Mouse (Mus musculus): ENCODE results near the gene Ptpdc1. TPM values are rescaled to one million over a fixed set of nuclear protein-coding genes. Genes with fewer than 3 reads are reported as not detected.

Ptpdc1 gene
- polyA plus RNA-seq, 1 experiment from 2014 or later: 0.64 TPM

DNA sequence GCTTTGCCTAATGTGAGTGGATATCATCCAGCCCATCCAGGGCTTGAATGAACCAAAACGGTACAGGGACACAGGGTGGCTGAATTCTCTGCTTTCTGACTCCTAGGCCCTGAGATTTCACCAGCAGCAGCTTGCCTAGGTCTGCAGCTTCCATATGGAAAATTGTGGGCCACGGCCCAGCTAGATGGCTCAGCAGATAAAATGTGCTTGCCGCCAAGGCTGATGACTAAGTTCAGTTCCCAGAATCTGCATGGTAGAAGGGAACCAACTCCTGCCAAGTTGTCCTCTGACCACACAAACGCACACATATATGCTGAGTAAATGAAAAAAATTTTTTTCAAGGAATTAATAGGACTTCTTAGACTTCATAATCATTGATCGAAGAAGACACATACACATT, 77.2 kb downstream of the Ptpdc1 start:
- Histone ChIP-seq H3K9me3 (replicated peaks; ENCODE audit: control insufficient read depth, low read length) (no peaks in the 10 kb centered on the region), H3K27me3 (ENCODE audit: control insufficient read depth, insufficient read depth, low read depth, low read length) (no peaks in the 10 kb centered on the region), H3K9ac (ENCODE audit: low read depth, low read length) (no peak overlapping the region), H3K36me3 (ENCODE audit: control insufficient read depth, insufficient read depth) (no peaks in the 10 kb centered on the region), H3K4me3 (ENCODE audit: low read depth, low read length) (no peak overlapping the region), H3K4me1 (ENCODE audit: control insufficient read depth, low read depth, low read length) (peaks cover 13% of the 10 kb centered on the region), H3K4me2 (ENCODE audit: low read depth, low read length) (no peak overlapping the region), H3K27ac (ENCODE audit: low read length) (no peak overlapping the region)
- WGBS (ENCODE audit: insufficient replicate concordance): 75% methylated on average over 5 of the region's 5 CpGs
- ATAC-seq (ENCODE audit: low read depth): no peak

- no peak overlapping the region for H3K4me3 ChIP-seq (ENCODE audit: low read depth, low read length)
- ATAC-seq (ENCODE audit: low read depth): no peak
- 83% methylated on average over 6 of the region's 6 CpGs for WGBS (ENCODE audit: insufficient replicate concordance)
- no peaks in the 10 kb centered on the region for H3K9me3 ChIP-seq (replicated peaks; ENCODE audit: control insufficient read depth, low read length)
- no peaks in the 10 kb centered on the region for H3K27me3 ChIP-seq (ENCODE audit: control insufficient read depth, insufficient read depth, low read depth, low read length)
- H3K27ac ChIP-seq (ENCODE audit: low read length): no peak overlapping the region
- H3K4me1 ChIP-seq (ENCODE audit: control insufficient read depth, low read depth, low read length): peaks cover 13% of the 10 kb centered on the region
- no peaks in the 10 kb centered on the region for H3K36me3 ChIP-seq (ENCODE audit: control insufficient read depth, insufficient read depth)
- no peak overlapping the region for H3K9ac ChIP-seq (ENCODE audit: low read depth, low read length)
- H3K4me2 ChIP-seq (ENCODE audit: low read depth, low read length): no peak overlapping the region
Observed at GRCm38 (mm10) chr13:48547623-48548022, 77.8 kb downstream of the Ptpdc1 start.

GRCm38 (mm10) chr13:48546330-48546917, 79.0 kb downstream of the Ptpdc1 start:
- H3K4me1 ChIP-seq (ENCODE audit: control insufficient read depth, low read depth, low read length): peaks cover 13% of the 10 kb centered on the region
- H3K9me3 ChIP-seq (replicated peaks; ENCODE audit: control insufficient read depth, low read length): no peaks in the 10 kb centered on the region
- H3K4me3 ChIP-seq (ENCODE audit: low read depth, low read length): peak overlapping the region; percentile 77
- H3K27me3 ChIP-seq (ENCODE audit: control insufficient read depth, insufficient read depth, low read depth, low read length): no peaks in the 10 kb centered on the region
- H3K27ac ChIP-seq (ENCODE audit: low read length): peak overlapping the region; percentile 99
- H3K4me2 ChIP-seq (ENCODE audit: low read depth, low read length): peak overlapping the region; percentile 76
- ATAC-seq (ENCODE audit: low read depth): peak; percentile 94
- peak overlapping the region; percentile 98 for H3K9ac ChIP-seq (ENCODE audit: low read depth, low read length)
- no peaks in the 10 kb centered on the region for H3K36me3 ChIP-seq (ENCODE audit: control insufficient read depth, insufficient read depth)
- WGBS (ENCODE audit: insufficient replicate concordance): under 1% methylated on average over 67 of the region's 72 CpGs

DNA sequence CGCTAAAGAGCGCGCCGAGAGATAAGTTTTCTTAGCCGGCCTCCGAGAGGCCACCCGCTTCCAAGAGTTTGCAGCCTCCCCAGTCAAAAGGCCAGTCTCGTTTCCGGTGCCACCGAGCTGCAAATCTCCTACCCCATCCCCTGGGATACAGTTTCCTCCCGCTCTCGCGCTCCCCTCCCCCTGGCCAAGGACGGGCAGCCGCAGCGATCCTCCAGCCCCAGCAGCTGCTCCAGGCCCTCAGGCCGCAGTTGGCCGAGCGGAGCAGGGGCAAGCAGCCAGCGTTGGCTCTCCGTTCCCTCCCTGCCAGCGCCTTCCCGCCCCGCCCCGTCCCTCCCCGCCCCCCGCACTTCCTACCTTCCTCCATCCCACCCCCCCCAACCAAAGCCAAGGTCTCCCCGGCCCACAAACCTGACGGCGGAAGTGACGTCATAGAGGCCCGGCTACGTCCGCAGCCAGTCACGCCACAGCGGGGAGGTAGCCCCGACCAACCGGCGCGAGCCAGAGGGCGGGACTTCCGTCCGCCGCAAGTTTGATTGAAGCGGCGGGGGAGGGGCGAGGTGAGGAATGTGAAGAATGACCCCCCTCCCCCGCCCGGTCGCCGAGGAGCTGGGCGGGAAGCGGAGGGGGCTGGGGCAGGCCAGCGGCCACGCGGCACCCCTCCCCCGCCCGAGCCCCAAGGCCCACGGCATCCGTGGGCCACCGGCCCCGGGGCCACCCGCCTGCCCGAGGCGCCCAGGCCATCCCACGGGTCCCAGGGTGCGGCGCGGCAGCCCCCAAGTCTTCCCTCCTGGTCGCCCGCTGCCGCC, 79.8 kb downstream of the Ptpdc1 start:
- H3K4me3 ChIP-seq (ENCODE audit: low read depth, low read length): peak overlapping the region; percentile 77
- peak overlapping the region; percentile 71 for H3K4me2 ChIP-seq (ENCODE audit: low read depth, low read length)
- H3K36me3 ChIP-seq (ENCODE audit: control insufficient read depth, insufficient read depth): no peaks in the 10 kb centered on the region
- under 1% methylated on average over 47 of the region's 72 CpGs for WGBS (ENCODE audit: insufficient replicate concordance)
- peak; percentile 77 for ATAC-seq (ENCODE audit: low read depth)
- H3K27ac ChIP-seq (ENCODE audit: low read length): peak overlapping the region; percentile 99
- H3K27me3 ChIP-seq (ENCODE audit: control insufficient read depth, insufficient read depth, low read depth, low read length): no peaks in the 10 kb centered on the region
- H3K9me3 ChIP-seq (replicated peaks; ENCODE audit: control insufficient read depth, low read length): no peaks in the 10 kb centered on the region
- H3K9ac ChIP-seq (ENCODE audit: low read depth, low read length): peak overlapping the region; percentile 98
- peaks cover 18% of the 10 kb centered on the region for H3K4me1 ChIP-seq (ENCODE audit: control insufficient read depth, low read depth, low read length)

DNA sequence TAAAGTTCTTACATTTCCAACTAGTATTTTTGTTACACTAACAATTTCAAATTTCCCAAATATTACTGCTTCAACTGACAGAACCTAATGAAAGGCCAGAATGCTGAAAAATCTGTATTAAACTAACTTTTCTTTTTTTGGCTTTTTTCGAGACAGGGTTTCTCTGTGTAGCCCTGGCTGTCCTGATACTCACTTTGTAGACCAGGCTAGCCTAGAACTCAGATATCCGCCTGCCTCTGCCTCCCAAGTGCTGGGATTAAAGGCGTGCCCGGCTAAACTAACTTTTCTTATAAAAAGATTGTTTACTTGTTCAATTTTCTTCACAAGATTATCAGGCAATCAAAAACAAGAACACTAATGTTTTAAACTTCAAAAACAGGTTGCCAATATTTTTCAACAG, 80.6 kb downstream of the Ptpdc1 start:
- Histone ChIP-seq H3K27me3 (ENCODE audit: control insufficient read depth, insufficient read depth, low read depth, low read length) (no peaks in the 10 kb centered on the region), H3K27ac (ENCODE audit: low read length) (peak overlapping the region; percentile 97), H3K4me3 (ENCODE audit: low read depth, low read length) (peak overlapping the region; percentile 77), H3K4me2 (ENCODE audit: low read depth, low read length) (peak overlapping the region; percentile 71), H3K4me1 (ENCODE audit: control insufficient read depth, low read depth, low read length) (peaks cover 21% of the 10 kb centered on the region), H3K36me3 (ENCODE audit: control insufficient read depth, insufficient read depth) (no peaks in the 10 kb centered on the region), H3K9me3 (replicated peaks; ENCODE audit: control insufficient read depth, low read length) (no peaks in the 10 kb centered on the region), H3K9ac (ENCODE audit: low read depth, low read length) (peak overlapping the region; percentile 92)
- ATAC-seq (ENCODE audit: low read depth): no peak
- 16% methylated on average over 4 of the region's 4 CpGs for WGBS (ENCODE audit: insufficient replicate concordance)

GRCm38 (mm10) chr13:48544391-48544790, 81.1 kb downstream of the Ptpdc1 start:
- no peak for ATAC-seq (ENCODE audit: low read depth)
- Histone ChIP-seq H3K9me3 (replicated peaks; ENCODE audit: control insufficient read depth, low read length) (no peaks in the 10 kb centered on the region), H3K9ac (ENCODE audit: low read depth, low read length) (peak overlapping the region; percentile 28; the same call in 1 of the 2 replicates), H3K4me2 (ENCODE audit: low read depth, low read length) (peak overlapping the region; percentile 71), H3K36me3 (ENCODE audit: control insufficient read depth, insufficient read depth) (no peaks in the 10 kb centered on the region), H3K27ac (ENCODE audit: low read length) (0 out of 2 replicates have a peak overlapping the region, but pooled peaks have one; percentile 14), H3K27me3 (ENCODE audit: control insufficient read depth, insufficient read depth, low read depth, low read length) (no peaks in the 10 kb centered on the region), H3K4me3 (ENCODE audit: low read depth, low read length) (peak overlapping the region; percentile 77), H3K4me1 (ENCODE audit: control insufficient read depth, low read depth, low read length) (peaks cover 21% of the 10 kb centered on the region)

DNA sequence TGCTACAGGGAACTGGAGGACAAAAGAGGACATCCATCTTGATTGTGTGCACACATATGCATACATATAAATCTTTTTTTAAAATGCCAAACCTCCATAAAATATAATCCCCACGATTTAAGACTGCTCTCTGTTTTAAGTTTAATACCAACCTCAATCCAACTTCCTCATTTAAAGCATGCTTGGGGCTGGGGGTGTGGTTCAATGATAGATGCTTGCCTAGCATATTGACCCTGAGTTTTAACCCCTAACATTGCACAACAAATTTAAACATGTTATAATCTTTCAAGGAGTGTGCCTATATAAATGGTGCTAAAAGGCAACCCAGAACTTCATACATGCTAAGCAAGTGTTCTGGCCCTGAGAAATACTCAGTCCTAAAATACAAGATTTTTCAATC, 85.0 kb downstream of the Ptpdc1 start:
- H3K27ac ChIP-seq (ENCODE audit: low read length): no peak overlapping the region
- H3K9ac ChIP-seq (ENCODE audit: low read depth, low read length): no peak overlapping the region
- ATAC-seq (ENCODE audit: low read depth): no peak
- no peak overlapping the region for H3K4me2 ChIP-seq (ENCODE audit: low read depth, low read length)
- H3K4me1 ChIP-seq (ENCODE audit: control insufficient read depth, low read depth, low read length): peaks cover 20% of the 10 kb centered on the region
- H3K36me3 ChIP-seq (ENCODE audit: control insufficient read depth, insufficient read depth): peaks cover 7% of the 10 kb centered on the region; the same call in 1 of the 2 replicates
- 7% methylated on average over 1 of the region's 1 CpGs for WGBS (ENCODE audit: insufficient replicate concordance)
- no peaks in the 10 kb centered on the region for H3K27me3 ChIP-seq (ENCODE audit: control insufficient read depth, insufficient read depth, low read depth, low read length)
- no peak overlapping the region for H3K4me3 ChIP-seq (ENCODE audit: low read depth, low read length)
- H3K9me3 ChIP-seq (replicated peaks; ENCODE audit: control insufficient read depth, low read length): no peaks in the 10 kb centered on the region

DNA sequence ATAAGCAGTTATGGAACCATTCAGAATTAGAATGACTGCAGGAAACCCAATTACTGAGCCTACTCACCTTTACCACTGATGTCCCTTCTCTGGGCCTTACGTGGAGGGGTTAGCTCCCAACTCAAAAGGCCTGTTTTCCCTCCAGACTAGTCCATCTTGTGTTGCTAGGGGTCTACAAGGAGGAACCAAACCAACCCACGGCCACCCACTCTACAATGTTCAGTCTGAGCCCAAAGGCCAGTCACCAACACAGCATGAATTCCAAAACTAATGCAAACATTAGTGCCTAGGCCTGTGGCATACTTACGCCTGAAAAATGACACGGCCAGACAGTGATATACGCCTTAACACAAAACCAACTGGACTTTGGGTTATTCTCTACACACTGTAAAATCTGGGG, 92.0 kb downstream of the Ptpdc1 start:
- 88% methylated on average over 5 of the region's 5 CpGs for WGBS (ENCODE audit: insufficient replicate concordance)
- Histone ChIP-seq H3K27me3 (ENCODE audit: control insufficient read depth, insufficient read depth, low read depth, low read length) (no peaks in the 10 kb centered on the region), H3K4me1 (ENCODE audit: control insufficient read depth, low read depth, low read length) (no peaks in the 10 kb centered on the region), H3K4me2 (ENCODE audit: low read depth, low read length) (no peak overlapping the region), H3K9me3 (replicated peaks; ENCODE audit: control insufficient read depth, low read length) (no peaks in the 10 kb centered on the region), H3K9ac (ENCODE audit: low read depth, low read length) (no peak overlapping the region), H3K36me3 (ENCODE audit: control insufficient read depth, insufficient read depth) (peaks cover 11% of the 10 kb centered on the region; the same call in 1 of the 2 replicates), H3K4me3 (ENCODE audit: low read depth, low read length) (no peak overlapping the region), H3K27ac (ENCODE audit: low read length) (no peak overlapping the region)
- ATAC-seq (ENCODE audit: low read depth): no peak

DNA sequence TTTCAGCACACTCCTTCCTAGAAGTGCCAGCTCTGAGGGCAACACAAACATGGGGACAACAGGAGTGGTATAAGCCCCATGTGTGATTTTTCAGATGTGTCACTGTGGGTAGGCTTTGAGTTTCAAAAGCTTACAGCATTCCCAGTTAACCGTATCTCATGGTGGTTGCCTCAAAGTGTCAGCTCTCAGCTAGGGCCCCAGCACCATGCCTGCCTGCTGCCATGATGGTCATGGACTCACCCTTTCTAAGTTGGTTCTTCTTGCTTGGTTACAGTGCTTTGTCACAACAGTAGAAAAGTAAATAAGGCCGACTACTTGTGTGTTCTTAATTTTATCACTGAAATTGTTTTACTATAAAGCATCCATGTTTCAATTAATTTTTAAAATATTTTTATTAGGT, 94.0 kb downstream of the Ptpdc1 start:
- Histone ChIP-seq H3K4me2 (ENCODE audit: low read depth, low read length) (no peak overlapping the region), H3K27me3 (ENCODE audit: control insufficient read depth, insufficient read depth, low read depth, low read length) (no peaks in the 10 kb centered on the region; the same call in 1 of the 2 replicates), H3K4me3 (ENCODE audit: low read depth, low read length) (no peak overlapping the region), H3K27ac (ENCODE audit: low read length) (no peak overlapping the region), H3K4me1 (ENCODE audit: control insufficient read depth, low read depth, low read length) (no peaks in the 10 kb centered on the region), H3K9me3 (replicated peaks; ENCODE audit: control insufficient read depth, low read length) (no peaks in the 10 kb centered on the region), H3K9ac (ENCODE audit: low read depth, low read length) (no peak overlapping the region), H3K36me3 (ENCODE audit: control insufficient read depth, insufficient read depth) (peaks cover 4% of the 10 kb centered on the region; the same call in 1 of the 2 replicates)
- WGBS (ENCODE audit: insufficient replicate concordance): 66% methylated on average over 2 of the region's 2 CpGs
- no peak for ATAC-seq (ENCODE audit: low read depth)
